Comparison of ENCODE assay signal across 29 mouse cellular contexts in genomic region chr4:117957492-117957891, GRCm38 (mm10). TPM values are rescaled to one million over a fixed set of nuclear protein-coding genes. Genes with fewer than 3 reads are reported as not detected.
A peak's percentile ranks its signal among the peaks of the same experiment; 100 is the strongest.
DNase-seq lines count a peak whose midpoint lies in the region; ATAC-seq lines count a peak whose summit lies in the region.
"Had no signal": no experiment of that assay in that cellular context is flagged by ENCODE, and none has a peak within 500 bp of the region (broad histone marks: within the 10 kb centered on the region; RNA-seq: fewer than 3 reads in every experiment).

No protein-coding gene starts in this region.

- peaks cover 21% of the 10 kb centered on the region for H3K4me1 ChIP-seq in heart, embryonic 13.5 days
- no peaks in the 10 kb centered on the region for H3K4me1 ChIP-seq in kidney, embryonic 15.5 days
- peaks cover 5% of the 10 kb centered on the region for H3K4me1 ChIP-seq in forebrain, embryonic 16.5 days (replicated peaks; ENCODE audit: control insufficient read depth, insufficient read depth, low read length)
- H3K4me1 ChIP-seq: embryonic facial prominence, embryonic 13.5 days; limb, embryonic 13.5 days; liver, embryonic 13.5 days; stomach, embryonic 15.5 days had no signal

- WGBS in heart, embryonic 13.5 days, result 31% methylated on average over 4 of the region's 4 CpGs
- whole genome bisulfite sequencing in kidney, embryonic 15.5 days, result 36% methylated on average over 4 of the region's 4 CpGs
- WGBS in forebrain, embryonic 16.5 days, result 41% methylated on average over 4 of the region's 4 CpGs

- peak; percentile 29 for ATAC-seq in heart, embryonic 13.5 days (ENCODE audit: extremely low read depth, insufficient number of reproducible peaks, low FRiP score, low TSS enrichment)
- 0 out of 2 replicates have a peak, but pooled peaks have one; percentile 6 for ATAC-seq in kidney, embryonic 15.5 days (replicated peaks; ENCODE audit: low FRiP score)
- ATAC-seq in forebrain, embryonic 16.5 days, result peak; percentile 61
- ATAC-seq: CD4-positive, CD25-positive, alpha-beta regulatory T cell, adult 4 months; inflammation-experienced regulatory T-cells, adult 6 months; midbrain, embryonic 16.5 days; Patski had no signal

- H3K9ac ChIP-seq in heart, embryonic 13.5 days, result peak overlapping the region; percentile 61
- no peak overlapping the region for H3K9ac ChIP-seq in kidney, embryonic 15.5 days
- H3K9ac ChIP-seq in forebrain, embryonic 16.5 days (replicated peaks; ENCODE audit: low read depth, low read length), result no peak overlapping the region
- H3K9ac ChIP-seq: embryonic facial prominence, embryonic 13.5 days; limb, embryonic 13.5 days; liver, embryonic 13.5 days; lung, embryonic 14.5 days; stomach, embryonic 15.5 days had no signal

- H3K4me3 ChIP-seq in heart, embryonic 13.5 days, result no peak overlapping the region
- H3K4me3 ChIP-seq in kidney, embryonic 15.5 days (replicated peaks), result no peak overlapping the region
- no peak overlapping the region for H3K4me3 ChIP-seq in forebrain, embryonic 16.5 days (replicated peaks; ENCODE audit: low read length)
- H3K4me3 ChIP-seq: embryonic facial prominence, embryonic 13.5 days; left cerebral cortex, adult 2 months; limb, embryonic 13.5 days; liver, embryonic 13.5 days; stomach, embryonic 15.5 days had no signal

- H3K27me3 ChIP-seq in heart, embryonic 13.5 days (replicated peaks), result no peaks in the 10 kb centered on the region
- H3K27me3 ChIP-seq in kidney, embryonic 15.5 days, result no peaks in the 10 kb centered on the region
- H3K27me3 ChIP-seq in forebrain, embryonic 16.5 days (replicated peaks; ENCODE audit: control insufficient read depth, insufficient read depth, low read length), result no peaks in the 10 kb centered on the region
- H3K27me3 ChIP-seq: embryonic facial prominence, embryonic 13.5 days; limb, embryonic 13.5 days; liver, embryonic 13.5 days; Patski; stomach, embryonic 15.5 days had no signal

- H3K36me3 ChIP-seq in heart, embryonic 13.5 days, result peaks cover 39% of the 10 kb centered on the region
- peaks cover 35% of the 10 kb centered on the region for H3K36me3 ChIP-seq in kidney, embryonic 15.5 days
- H3K36me3 ChIP-seq in forebrain, embryonic 16.5 days (ENCODE audit: control insufficient read depth, insufficient read depth), result 0 out of 2 replicates have a peak, but pooled peaks cover under 1% of the 10 kb centered on the region

- H3K27ac ChIP-seq in heart, embryonic 13.5 days (replicated peaks), result peak overlapping the region; percentile 82
- no peak overlapping the region for H3K27ac ChIP-seq in kidney, embryonic 15.5 days
- H3K27ac ChIP-seq in forebrain, embryonic 16.5 days (ENCODE audit: low read length), result no peak overlapping the region; the same call in 1 of the 2 replicates
- H3K27ac ChIP-seq: embryonic facial prominence, embryonic 13.5 days; left cerebral cortex, adult 2 months; limb, embryonic 13.5 days; liver, embryonic 13.5 days; stomach, embryonic 15.5 days had no signal

- intact Hi-C loops in heart, postnatal 25 days (cut with DNase I), result no loop called here

- H3K4me2 ChIP-seq in heart, embryonic 13.5 days, result peak overlapping the region; percentile 30; the same call in 1 of the 2 replicates
- H3K4me2 ChIP-seq in kidney, embryonic 15.5 days, result no peak overlapping the region
- H3K4me2 ChIP-seq in forebrain, embryonic 16.5 days (ENCODE audit: low read length), result no peak overlapping the region
- H3K4me2 ChIP-seq: embryonic facial prominence, embryonic 13.5 days; limb, embryonic 13.5 days; liver, embryonic 13.5 days; lung, embryonic 14.5 days; stomach, embryonic 15.5 days had no signal

- no peaks in the 10 kb centered on the region for H3K9me3 ChIP-seq in heart, embryonic 13.5 days
- H3K9me3 ChIP-seq in kidney, embryonic 15.5 days (replicated peaks), result 0 out of 2 replicates have a peak, but pooled peaks cover 2% of the 10 kb centered on the region
- H3K9me3 ChIP-seq in forebrain, embryonic 16.5 days (ENCODE audit: control insufficient read depth, low read length), result no peaks in the 10 kb centered on the region
- H3K9me3 ChIP-seq: liver, embryonic 13.5 days; stomach, embryonic 15.5 days had no signal

- DNase-seq in cerebellum, postnatal 14 days, result peak; percentile 22 to 31
- no peak for DNase-seq in cerebellum, adult 9-11 months
- DNase-seq in heart, postnatal 25 days (ENCODE audit: low spot score), result no peak
- no peak for DNase-seq in kidney, postnatal 4 days
- DNase-seq in adrenal gland, adult (ENCODE audit: inconsistent age in 2 of 2, low spot score in 1 of 2), result no peak
- DNase-seq: adrenal gland, postnatal 25 days; cerebellum, adult 18-20 months; gastrocnemius, postnatal 25 days; kidney, adult 2 months; kidney, postnatal 36 days; layer of hippocampus, adult 9-11 months; liver, embryonic 13.5 days; lung, embryonic 14.5 days; lung, postnatal 36 days; right cerebral cortex, postnatal 25 days; thymus, adult 18-20 months had no signal

RNA-seq across cellular contexts. Expression of gene Artn, which starts 27.9 kb away (rescaled TPM):
- 0.66 and 0.98 TPM in 2 replicates for polyA plus RNA-seq in heart, embryonic 13.5 days (2015; fragmentation: Nextera tagmentation; extraction: Ambion mirVana)
- total RNA-seq in heart, postnatal 25 days (2021), result under 1 TPM; 0.11 to 0.21 TPM
- polyA plus RNA-seq in kidney, embryonic 15.5 days (2015; fragmentation: Nextera tagmentation; extraction: Ambion mirVana), result 2.7 and 5.0 TPM in 2 replicates
- 0.11 and 0.48 TPM in 2 replicates for polyA plus RNA-seq in forebrain, embryonic 16.5 days (2015; fragmentation: Nextera tagmentation; extraction: Ambion mirVana)
- total RNA-seq: common myeloid progenitor, adult 5-6 weeks; megakaryocyte-erythroid progenitor cell, adult 5-6 weeks had no signal
- polyA plus RNA-seq: CD4-positive, CD25-positive, alpha-beta regulatory T cell, adult 4 months; inflammation-experienced regulatory T-cells, adult 6 months; Patski had no signal

RNA-seq across cellular contexts. Expression of gene Ipo13, which starts 42.7 kb away (rescaled TPM):
- 40.3 and 41.2 TPM in 2 replicates for polyA plus RNA-seq in heart, embryonic 13.5 days (2015; fragmentation: Nextera tagmentation; extraction: Ambion mirVana)
- 10 to 100 TPM; 76.0 to 77.1 TPM for total RNA-seq in heart, postnatal 25 days (2021)
- 39.8 and 47.3 TPM in 2 replicates for polyA plus RNA-seq in kidney, embryonic 15.5 days (2015; fragmentation: Nextera tagmentation; extraction: Ambion mirVana)
- polyA plus RNA-seq in forebrain, embryonic 16.5 days (2015; fragmentation: Nextera tagmentation; extraction: Ambion mirVana), result 74.3 and 79.9 TPM in 2 replicates

Comparison
In these comparisons a context has a peak if more than half of its experiments do, and no peak if none do; other contexts are left out.
1. DNase-seq: peak in cerebellum, postnatal 14 days (2 of 2); none in cerebellum, adult 9-11 months (single experiment), heart, postnatal 25 days (single experiment), kidney, postnatal 4 days (0 of 2) and adrenal gland, adult (0 of 2).
2. ATAC-seq: peak in every context shown above with its lines; median percentile 61 in forebrain, embryonic 16.5 days; 29 in heart, embryonic 13.5 days; 6 in kidney, embryonic 15.5 days.